Mouse (Mus musculus): ENCODE data around the gene March1. TPM values are rescaled to one million over a fixed set of nuclear protein-coding genes. Genes with fewer than 3 reads are reported as not detected.
A peak's percentile ranks its signal among the peaks of the same experiment; 100 is the strongest.

Gene March1
- polyA plus RNA-seq, 1 experiment, result 0.09 TPM

DNA sequence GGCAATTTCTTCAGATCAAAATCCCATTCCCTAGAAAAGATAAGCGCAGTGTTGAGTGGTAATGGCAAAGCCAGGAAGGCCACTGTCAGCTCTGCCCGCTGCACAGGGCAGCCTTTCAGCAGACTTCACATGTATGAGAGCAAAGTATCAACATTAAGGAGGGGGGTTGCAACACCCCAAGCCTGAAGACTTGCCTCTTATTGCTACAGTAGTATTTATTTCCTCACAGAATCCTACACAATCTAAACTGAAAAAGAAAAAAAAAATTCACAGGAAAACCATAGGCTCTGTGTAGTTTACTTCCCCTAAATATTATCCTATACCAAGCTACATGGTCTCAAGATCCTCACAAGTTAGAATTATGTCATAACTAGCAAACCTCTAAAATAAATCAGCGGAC, 859.2 kb downstream of the March1 start:
- TF ChIP-seq GATA1 (IDR thresholded peaks at IDR 0.05; ENCODE audit: borderline replicate concordance, low read length), result no peak
- H3K4me3 ChIP-seq (replicated peaks), result no peak overlapping the region
- peaks cover 62% of the 10 kb centered on the region for H3K36me3 ChIP-seq (replicated peaks; ENCODE audit: low read length)
- no peaks in the 10 kb centered on the region for H3K9me3 ChIP-seq
- no peaks in the 10 kb centered on the region for H3K27me3 ChIP-seq (replicated peaks)
- peaks cover 27% of the 10 kb centered on the region for H3K4me1 ChIP-seq

DNA sequence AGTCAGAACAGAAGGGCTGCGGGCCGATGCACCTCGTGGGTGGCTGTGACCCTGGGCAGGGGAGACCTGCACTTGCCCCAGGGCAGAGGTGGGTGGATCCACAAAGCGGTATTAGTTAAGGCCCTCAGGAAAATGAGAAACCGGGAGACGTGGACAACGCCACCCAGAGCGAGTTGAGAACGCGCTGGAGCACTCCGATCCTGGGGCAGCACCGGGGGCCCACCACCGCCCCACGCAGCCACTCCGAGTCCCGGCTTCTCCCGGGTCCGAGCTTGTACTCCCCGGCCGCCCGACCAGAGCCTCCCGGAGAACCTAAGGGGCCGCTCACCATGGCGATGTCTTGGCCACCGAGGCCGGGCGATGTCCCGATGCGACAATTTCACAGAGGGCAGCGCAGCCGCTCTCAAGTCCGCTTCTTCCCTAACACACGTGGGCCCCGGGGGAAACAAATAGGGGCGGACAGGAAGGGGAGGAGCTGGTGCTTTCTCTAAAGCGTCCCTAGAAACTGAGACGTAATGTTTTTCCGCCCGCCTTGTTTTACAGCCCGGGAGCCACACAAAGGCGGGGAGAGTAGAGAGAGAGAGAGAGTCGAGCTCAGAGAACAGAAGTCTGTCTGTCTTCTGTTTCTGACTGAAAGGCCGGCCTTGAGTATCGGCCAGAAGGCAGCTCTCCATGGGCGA, 868.5 kb downstream of the March1 start, which contains the start of gene Tma16:
Gene Tma16 (minus strand): TSS at position 447 of the 680 bp plus-strand sequence.
- Histone ChIP-seq H3K27me3 (replicated peaks) (no peaks in the 10 kb centered on the region), H3K9me3 (no peaks in the 10 kb centered on the region), H3K4me1 (peaks cover 37% of the 10 kb centered on the region), H3K36me3 (replicated peaks; ENCODE audit: low read length) (peaks cover 23% of the 10 kb centered on the region), H3K4me3 (replicated peaks) (peak within 1 kb of the TSS; percentile 97)
- TF ChIP-seq FLI1 (IDR thresholded peaks at IDR 0.05; ENCODE audit: low read length) (no peak), GATA1 (IDR thresholded peaks at IDR 0.05; ENCODE audit: borderline replicate concordance, low read length) (no peak)

GRCm38 (mm10) chr8:66488556-66488955, 870.9 kb downstream of the March1 start:
- Histone ChIP-seq H3K4me3 (replicated peaks) (no peak overlapping the region), H3K9me3 (no peaks in the 10 kb centered on the region), H3K36me3 (replicated peaks; ENCODE audit: low read length) (peaks cover 3% of the 10 kb centered on the region), H3K4me1 (peaks cover 42% of the 10 kb centered on the region), H3K27me3 (replicated peaks) (no peaks in the 10 kb centered on the region)
- no peak for TF ChIP-seq FLI1 (IDR thresholded peaks at IDR 0.05; ENCODE audit: low read length)
- no peak for TF ChIP-seq GATA1 (IDR thresholded peaks at IDR 0.05; ENCODE audit: borderline replicate concordance, low read length)

DNA sequence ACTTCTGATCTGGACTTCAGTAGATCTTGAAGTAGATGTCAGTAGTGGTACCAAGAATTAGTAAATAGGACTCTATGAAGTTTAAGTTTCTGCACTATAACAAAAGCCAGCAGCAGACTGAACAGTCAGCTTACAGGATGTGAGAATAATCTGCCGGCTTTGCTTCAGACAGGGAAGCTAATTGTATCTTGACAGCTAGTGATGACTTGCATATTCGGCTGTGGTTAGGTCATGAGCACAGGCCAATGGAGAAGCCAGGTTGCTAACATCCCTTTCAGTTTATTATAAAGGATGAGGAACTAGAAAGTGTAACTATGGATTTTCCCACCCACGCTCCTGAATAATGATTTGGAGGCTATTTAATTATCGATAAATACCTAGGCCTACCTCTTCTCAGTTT, 872.9 kb downstream of the March1 start:
- no peaks in the 10 kb centered on the region for H3K9me3 ChIP-seq
- TF ChIP-seq GATA1 (IDR thresholded peaks at IDR 0.05; ENCODE audit: borderline replicate concordance, low read length) (no peak), FLI1 (IDR thresholded peaks at IDR 0.05; ENCODE audit: low read length) (no peak)
- no peaks in the 10 kb centered on the region for H3K36me3 ChIP-seq (replicated peaks; ENCODE audit: low read length)
- peaks cover 43% of the 10 kb centered on the region for H3K4me1 ChIP-seq
- H3K27me3 ChIP-seq (replicated peaks), result no peaks in the 10 kb centered on the region
- H3K4me3 ChIP-seq (replicated peaks), result peak overlapping the region; percentile 56

GRCm38 (mm10) chr8:66494496-66494895, 876.8 kb downstream of the March1 start:
- Histone ChIP-seq H3K4me1 (peaks cover 54% of the 10 kb centered on the region), H3K27me3 (replicated peaks) (no peaks in the 10 kb centered on the region), H3K9me3 (no peaks in the 10 kb centered on the region), H3K4me3 (replicated peaks) (no peak overlapping the region), H3K36me3 (replicated peaks; ENCODE audit: low read length) (no peaks in the 10 kb centered on the region)
- TF ChIP-seq GATA1 (IDR thresholded peaks at IDR 0.05; ENCODE audit: borderline replicate concordance, low read length) (no peak), FLI1 (IDR thresholded peaks at IDR 0.05; ENCODE audit: low read length) (no peak)

DNA sequence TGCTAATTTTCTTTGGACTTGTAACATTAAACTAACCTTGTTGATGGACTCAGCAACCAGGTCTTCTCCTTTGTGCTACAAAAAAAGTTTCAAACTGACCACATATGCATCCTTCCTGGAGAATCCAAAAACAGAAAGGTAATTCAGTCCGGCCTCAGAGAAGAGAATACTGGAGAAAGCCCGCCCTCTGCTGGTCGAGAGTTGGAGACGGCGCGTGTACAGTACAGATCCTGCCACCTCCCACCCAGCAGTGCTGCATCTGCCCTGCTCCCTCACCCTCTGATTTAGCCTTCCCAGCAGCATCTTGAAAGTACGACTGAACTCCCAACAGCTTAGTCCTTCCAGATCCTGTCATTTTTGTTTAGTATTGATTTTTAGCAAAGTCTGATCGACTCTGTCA, 878.0 kb downstream of the March1 start:
- Histone ChIP-seq H3K4me1 (peaks cover 47% of the 10 kb centered on the region), H3K36me3 (replicated peaks; ENCODE audit: low read length) (no peaks in the 10 kb centered on the region), H3K9me3 (no peaks in the 10 kb centered on the region), H3K27me3 (replicated peaks) (no peaks in the 10 kb centered on the region), H3K4me3 (replicated peaks) (peak overlapping the region; percentile 50)
- TF ChIP-seq GATA1 (IDR thresholded peaks at IDR 0.05; ENCODE audit: borderline replicate concordance, low read length) (no peak), FLI1 (IDR thresholded peaks at IDR 0.05; ENCODE audit: low read length) (no peak)

GRCm38 (mm10) chr8:66496998-66497577, 879.4 kb downstream of the March1 start:
- no peaks in the 10 kb centered on the region for H3K9me3 ChIP-seq
- no peaks in the 10 kb centered on the region for H3K36me3 ChIP-seq (replicated peaks; ENCODE audit: low read length)
- H3K27me3 ChIP-seq (replicated peaks), result no peaks in the 10 kb centered on the region
- H3K4me1 ChIP-seq, result peaks cover 43% of the 10 kb centered on the region
- TF ChIP-seq FLI1 (IDR thresholded peaks at IDR 0.05; ENCODE audit: low read length) (no peak), GATA1 (IDR thresholded peaks at IDR 0.05; ENCODE audit: borderline replicate concordance, low read length) (no peak)
- no peak overlapping the region for H3K4me3 ChIP-seq (replicated peaks)

DNA sequence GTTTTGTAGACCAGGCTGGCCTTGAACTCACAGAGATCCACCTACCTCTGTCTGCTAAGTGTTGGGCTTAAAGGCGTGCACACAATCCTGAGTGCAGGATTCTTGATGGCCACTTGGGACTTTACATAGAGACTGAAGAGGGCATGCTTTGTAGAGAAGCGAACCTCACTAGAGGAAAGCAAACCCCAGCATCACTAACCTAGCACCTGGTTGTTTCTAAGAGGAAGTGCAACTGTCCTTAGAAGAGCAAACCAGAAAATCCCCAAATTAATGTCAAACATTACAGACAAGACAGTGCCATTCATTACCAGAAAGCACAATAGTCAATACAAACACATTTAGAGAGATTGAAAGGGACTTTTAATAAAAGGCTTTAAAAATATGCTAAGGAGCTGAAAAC, 885.7 kb downstream of the March1 start:
- no peaks in the 10 kb centered on the region for H3K36me3 ChIP-seq (replicated peaks; ENCODE audit: low read length)
- no peak overlapping the region for H3K4me3 ChIP-seq (replicated peaks)
- peaks cover 23% of the 10 kb centered on the region; the same call in 1 of the 2 replicates for H3K4me1 ChIP-seq
- no peaks in the 10 kb centered on the region for H3K9me3 ChIP-seq
- TF ChIP-seq GATA1 (IDR thresholded peaks at IDR 0.05; ENCODE audit: borderline replicate concordance, low read length) (no peak), FLI1 (IDR thresholded peaks at IDR 0.05; ENCODE audit: low read length) (no peak)
- no peaks in the 10 kb centered on the region for H3K27me3 ChIP-seq (replicated peaks)

DNA sequence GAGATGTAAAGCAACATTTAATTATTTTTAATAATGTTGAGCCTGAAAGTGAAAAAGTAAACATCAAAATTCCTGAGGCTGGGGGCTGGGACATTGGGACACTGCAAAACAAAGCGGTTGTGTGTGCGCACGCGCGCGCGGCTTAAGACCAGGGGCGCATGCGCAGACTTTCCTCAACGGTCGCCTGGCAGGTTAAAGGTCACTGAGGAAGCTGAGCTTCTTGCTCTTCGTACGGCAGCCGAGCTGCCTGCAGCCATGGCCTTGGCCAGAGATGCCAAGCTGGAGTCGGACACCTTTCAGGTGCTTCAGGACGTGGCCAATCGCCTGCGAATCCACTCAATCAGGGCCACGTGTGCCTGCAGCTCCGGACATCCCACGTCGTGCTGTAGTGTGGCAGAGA, 893.8 kb downstream of the March1 start, which contains the start of gene Tktl2:
Gene Tktl2 (plus strand): TSS at position 220 of the 400 bp plus-strand sequence.
- Histone ChIP-seq H3K4me1 (no peaks in the 10 kb centered on the region), H3K27me3 (replicated peaks) (no peaks in the 10 kb centered on the region), H3K9me3 (peaks cover 18% of the 10 kb centered on the region), H3K4me3 (replicated peaks) (peak within 1 kb of the TSS; percentile 5), H3K36me3 (replicated peaks; ENCODE audit: low read length) (no peaks in the 10 kb centered on the region)
- TF ChIP-seq GATA1 (IDR thresholded peaks at IDR 0.05; ENCODE audit: borderline replicate concordance, low read length) (no peak), FLI1 (IDR thresholded peaks at IDR 0.05; ENCODE audit: low read length) (no peak)

DNA sequence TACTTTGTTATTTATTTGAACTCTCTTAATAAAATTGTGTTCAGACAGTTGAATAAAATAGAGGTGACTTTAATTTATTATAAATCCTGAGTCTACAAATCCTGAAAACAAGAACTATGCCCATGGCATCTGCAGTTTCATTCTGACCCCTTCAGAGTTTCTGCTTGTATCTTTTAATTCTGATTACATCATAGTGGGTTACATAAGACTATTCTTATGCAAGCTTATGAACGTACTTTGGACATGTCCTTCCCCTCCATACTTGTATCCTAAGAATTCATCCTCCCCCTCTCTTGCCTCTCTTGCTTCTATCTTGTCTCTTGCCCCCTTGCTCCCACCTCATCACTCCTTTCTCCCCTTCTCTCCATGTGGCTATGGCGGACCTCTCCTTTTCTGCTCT, 901.4 kb downstream of the March1 start:
- Histone ChIP-seq H3K4me1 (no peaks in the 10 kb centered on the region; the same call in 1 of the 2 replicates), H3K36me3 (replicated peaks; ENCODE audit: low read length) (no peaks in the 10 kb centered on the region), H3K9me3 (peaks cover 5% of the 10 kb centered on the region; the same call in 1 of the 2 replicates), H3K4me3 (replicated peaks) (no peak overlapping the region), H3K27me3 (replicated peaks) (no peaks in the 10 kb centered on the region)
- TF ChIP-seq GATA1 (IDR thresholded peaks at IDR 0.05; ENCODE audit: borderline replicate concordance, low read length), result no peak
- TF ChIP-seq FLI1 (IDR thresholded peaks at IDR 0.05; ENCODE audit: low read length), result no peak

All from megakaryocyte, embryonic 14.5 days (primary cell).